Mouse (Mus musculus) neutrophil, adult 5-6 weeks (primary cell): ENCODE results near the gene Ccr1l1. TPM values are rescaled to one million over a fixed set of nuclear protein-coding genes. Genes with fewer than 3 reads are reported as not detected.
"Not testable (repeated sequence)": the region's sequence is repeated elsewhere in the genome, so short reads cannot be mapped to it uniquely, and the experiment has no call there.

Experiments used
- ATAC-seq: fragments of 151-379, 151-347 bp; 2 replicates; pipeline ENCODE4 v1.8.0; 2017; ENCODE audit warnings: mild to moderate bottlenecking, moderate TSS enrichment; ENCODE audit not compliant: insufficient number of reproducible peaks, poor library complexity, low FRiP score, severe bottlenecking; ENCODE audit errors: extremely low read depth
- total RNA-seq: library from RNA; stranded (forward); fragments of 200-1000 nt; gene quantifications from 2 replicates; pipeline ENCODE4 v1.2.3, GENCODE M21; 2017

Gene Ccr1l1
- total RNA-seq, 1 experiment from 2014 or later = 1.2 TPM

GRCm38 (mm10) chr9:123966858-123967495 lies 11.2 kb downstream of the Ccr1l1 start:
- not testable (repeated sequence) for ATAC-seq

- peak; percentile 63 for ATAC-seq
These were observed 13.4 kb downstream of the Ccr1l1 start for GRCm38 (mm10) chr9:123964776-123965175.

GRCm38 (mm10) chr9:123960161-123960560 lies 18.0 kb downstream of the Ccr1l1 start:
- no peak for ATAC-seq

- ATAC-seq = peak; percentile 38; the same call in 1 of the 2 replicates
These were observed 20.2 kb downstream of the Ccr1l1 start for GRCm38 (mm10) chr9:123957911-123958413.

GRCm38 (mm10) chr9:123956892-123957291 lies 21.3 kb downstream of the Ccr1l1 start:
- no peak for ATAC-seq

- ATAC-seq = no peak
These were observed 24.7 kb downstream of the Ccr1l1 start for GRCm38 (mm10) chr9:123953551-123953950.

GRCm38 (mm10) chr9:123951176-123951575 lies 27.0 kb downstream of the Ccr1l1 start:
- no peak for ATAC-seq

GRCm38 (mm10) chr9:123949432-123949831 lies 28.8 kb downstream of the Ccr1l1 start:
- no peak for ATAC-seq

GRCm38 (mm10) chr9:123947815-123948214 lies 30.4 kb downstream of the Ccr1l1 start:
- ATAC-seq = no peak

GRCm38 (mm10) chr9:123942025-123942424 lies 36.2 kb downstream of the Ccr1l1 start:
- ATAC-seq = peak; percentile 64

GRCm38 (mm10) chr9:123941316-123941715 lies 36.9 kb downstream of the Ccr1l1 start:
- ATAC-seq = peak; percentile 36; the same call in 1 of the 2 replicates

GRCm38 (mm10) chr9:123940628-123941027 lies 37.6 kb downstream of the Ccr1l1 start:
- ATAC-seq = no peak

- ATAC-seq = no peak
These were observed 38.0 kb downstream of the Ccr1l1 start for GRCm38 (mm10) chr9:123940168-123940567.

- peak; percentile 38 for ATAC-seq
These were observed 40.2 kb downstream of the Ccr1l1 start for GRCm38 (mm10) chr9:123937989-123938388.

GRCm38 (mm10) chr9:123936604-123937280 lies 41.5 kb downstream of the Ccr1l1 start:
- ATAC-seq = peak; percentile 68

- no peak for ATAC-seq
These were observed 42.4 kb downstream of the Ccr1l1 start for GRCm38 (mm10) chr9:123935776-123936175.

- ATAC-seq = no peak
These were observed 42.9 kb downstream of the Ccr1l1 start for GRCm38 (mm10) chr9:123935346-123935745.

- no peak for ATAC-seq
These were observed 44.3 kb downstream of the Ccr1l1 start for GRCm38 (mm10) chr9:123933716-123934445.

GRCm38 (mm10) chr9:123932911-123933675 lies 45.1 kb downstream of the Ccr1l1 start:
- ATAC-seq = no peak
